Mouse (Mus musculus) brain, adult 2 months (tissue): ENCODE measurements at regions not wholly inside any gene's neighbourhood (a gene's known extent, or its start where the extent isn't known, plus 50 kb on each side); places are given as distances from the start of the nearest gene placed in this dataset.

Source experiments
- DNase-seq: peaks from one replicate; pipeline ENCODE4 v3.0.0; 2011; ENCODE audit warnings: low read depth, low spot score

GRCm38 (mm10) chr4:95185113-95185915 is 133.3 kb upstream of the Jun start:
- DNase-seq: no peak

- DNase-seq: no peak
Measured at GRCm38 (mm10) chr4:95185916-95186200, 133.8 kb upstream of the Jun start.

GRCm38 (mm10) chr4:95188107-95188506 is 136.1 kb upstream of the Jun start:
- peak; percentile 65 for DNase-seq

GRCm38 (mm10) chr4:95191654-95192406 is 139.8 kb upstream of the Jun start:
- DNase-seq: peak; percentile 14

- no peak for DNase-seq
Measured at GRCm38 (mm10) chr4:95192562-95192961, 140.5 kb upstream of the Jun start.

- DNase-seq: peak; percentile 33
Measured at GRCm38 (mm10) chr4:95193028-95193427, 141.0 kb upstream of the Jun start.

GRCm38 (mm10) chr4:95193473-95193872 is 141.5 kb upstream of the Jun start:
- DNase-seq: no peak

GRCm38 (mm10) chr4:95194621-95195455 is 142.8 kb upstream of the Jun start:
- no peak for DNase-seq

- DNase-seq: no peak
Measured at GRCm38 (mm10) chr4:95196106-95196505, 144.1 kb upstream of the Jun start.

GRCm38 (mm10) chr4:95197077-95197711 is 145.2 kb upstream of the Jun start:
- peak; percentile 69 for DNase-seq

- DNase-seq: no peak
Measured at GRCm38 (mm10) chr4:95199394-95199793, 147.4 kb upstream of the Jun start.

GRCm38 (mm10) chr4:95200130-95200529 is 148.1 kb upstream of the Jun start:
- DNase-seq: no peak

- no peak for DNase-seq
Measured at GRCm38 (mm10) chr4:95202478-95202877, 150.5 kb upstream of the Jun start.

GRCm38 (mm10) chr4:95203577-95203976 is 151.6 kb upstream of the Jun start:
- no peak for DNase-seq

- DNase-seq: no peak
Measured at GRCm38 (mm10) chr4:95205372-95205771, 153.3 kb upstream of the Jun start.

- no peak for DNase-seq
Measured at GRCm38 (mm10) chr4:95207783-95208182, 155.8 kb upstream of the Jun start.

GRCm38 (mm10) chr4:95208827-95209226 is 156.8 kb upstream of the Jun start:
- no peak for DNase-seq

- no peak for DNase-seq
Measured at GRCm38 (mm10) chr4:95209322-95210119, 157.5 kb upstream of the Jun start.

- DNase-seq: no peak
Measured at GRCm38 (mm10) chr4:95212561-95212960, 160.5 kb upstream of the Jun start.

- DNase-seq: no peak
Measured at GRCm38 (mm10) chr4:95213026-95213425, 161.0 kb upstream of the Jun start.

GRCm38 (mm10) chr4:95214026-95214425 is 162.0 kb upstream of the Jun start:
- no peak for DNase-seq
